Mouse (Mus musculus) effector memory CD4-positive, alpha-beta T cell, adult 5 months (primary cell): Measurements from ENCODE around the gene Pak3. TPM values are rescaled to one million over a fixed set of nuclear protein-coding genes. Genes with fewer than 3 reads are reported as not detected.

Experiments
- polyA plus RNA-seq: library from polyadenylated mRNA; unstranded; fragments of 100-300 nt; shearing (Covaris generic); gene quantifications from one replicate; pipeline ENCODE4 v1.2.1, GENCODE M21; 2017

Gene Pak3
- not detected for polyA plus RNA-seq

GRCm38 (mm10) chrX:143518168-143518901 is at the start of gene Pak3:
TSS of gene Pak3 (plus strand) at chrX:143518591.

GRCm38 (mm10) chrX:143827212-143827611 is 308.8 kb downstream of the Pak3 start, which contains the start of gene Capn6:
TSS of gene Capn6 (minus strand) at chrX:143827414.

Other genes starting within 250 kb of the Pak3 start
- gene Chrdl1, start 124.3 kb upstream of the Pak3 start, polyA plus RNA-seq: not detected